Mouse (Mus musculus): ENCODE data around the gene Wdr35. TPM values are rescaled to one million over a fixed set of nuclear protein-coding genes. Genes with fewer than 3 reads are reported as not detected.

The Wdr35 gene
- polyA plus RNA-seq (2012; rRNA removed), result 16.1 and 17.1 TPM in 2 replicates

GRCm38 (mm10) chr12:8973820-8974465, at the start of gene Wdr35:
Gene Wdr35, plus strand, starts transcription at chr12:8973892.

DNA sequence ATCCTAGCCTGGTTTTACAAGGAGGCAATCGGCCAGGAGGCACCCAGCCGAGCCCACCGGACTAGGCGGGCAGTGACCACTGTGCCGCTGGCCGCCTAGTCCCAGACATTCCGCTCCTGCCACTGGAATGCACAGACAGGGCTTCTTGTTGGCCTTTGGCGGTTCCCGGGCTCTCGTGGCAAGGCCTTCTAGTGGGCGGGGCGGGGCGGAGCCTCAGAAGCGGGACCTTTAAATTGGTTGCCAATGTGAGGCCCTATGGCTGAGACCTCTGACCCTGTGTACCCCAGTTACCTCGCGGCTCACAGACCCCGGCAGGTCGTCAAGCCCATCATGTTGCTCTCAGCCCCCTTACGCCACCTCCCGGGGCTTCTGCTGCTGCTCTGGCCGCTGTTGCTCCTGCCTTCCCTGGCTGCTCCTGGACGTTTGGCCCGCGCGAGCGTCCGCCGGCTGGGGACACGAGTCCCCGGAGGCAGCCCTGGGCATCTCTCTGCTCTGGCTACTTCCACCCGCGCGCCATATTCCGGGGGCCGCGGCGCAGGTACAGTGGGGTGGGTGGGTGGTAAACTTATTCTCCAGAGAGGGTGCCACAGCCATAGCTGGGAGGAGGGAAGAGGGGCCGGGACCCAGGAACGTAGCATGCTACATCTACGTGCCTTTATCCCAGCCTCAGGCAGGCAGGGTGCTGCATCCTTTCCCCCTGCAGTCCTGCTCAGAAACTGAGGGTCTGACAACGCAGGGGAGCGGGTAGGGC, 25.8 kb upstream of the Wdr35 start, which contains the start of gene Matn3:
Gene Matn3 (plus strand): TSS at position 216 of the 751 bp plus-strand sequence.

GRCm38 (mm10) chr12:9029888-9030723, 56.4 kb downstream of the Wdr35 start, which contains the start of gene Ttc32:
Gene Ttc32, plus strand, starts transcription at chr12:9029997.

Other genes with a start within 250 kb of the Wdr35 start
- 35.0 and 53.2 TPM in 2 replicates for gene Sdc1, start 202.6 kb upstream of the Wdr35 start, polyA plus RNA-seq (2012; rRNA removed)
- gene Laptm4a, start 52.2 kb upstream of the Wdr35 start, polyA plus RNA-seq (2012; rRNA removed), result 307 and 323 TPM in 2 replicates
- 0.43 and 16.1 TPM in 2 replicates for gene Matn3, start 26.0 kb upstream of the Wdr35 start, polyA plus RNA-seq (2012; rRNA removed)
- gene Ttc32, start 56.1 kb downstream of the Wdr35 start, polyA plus RNA-seq (2012; rRNA removed), result 7.1 and 8.1 TPM in 2 replicates

All from central nervous system, embryonic 14 days (tissue).